Mouse (Mus musculus): Measurements from ENCODE around the gene Snrnp27. TPM values are rescaled to one million over a fixed set of nuclear protein-coding genes. Genes with fewer than 3 reads are reported as not detected.

Snrnp27 gene
- 91.4 and 95.4 TPM in 2 replicates for polyA plus RNA-seq (2016; fragmentation: Nextera tagmentation; extraction: Ambion mirVana)

DNA sequence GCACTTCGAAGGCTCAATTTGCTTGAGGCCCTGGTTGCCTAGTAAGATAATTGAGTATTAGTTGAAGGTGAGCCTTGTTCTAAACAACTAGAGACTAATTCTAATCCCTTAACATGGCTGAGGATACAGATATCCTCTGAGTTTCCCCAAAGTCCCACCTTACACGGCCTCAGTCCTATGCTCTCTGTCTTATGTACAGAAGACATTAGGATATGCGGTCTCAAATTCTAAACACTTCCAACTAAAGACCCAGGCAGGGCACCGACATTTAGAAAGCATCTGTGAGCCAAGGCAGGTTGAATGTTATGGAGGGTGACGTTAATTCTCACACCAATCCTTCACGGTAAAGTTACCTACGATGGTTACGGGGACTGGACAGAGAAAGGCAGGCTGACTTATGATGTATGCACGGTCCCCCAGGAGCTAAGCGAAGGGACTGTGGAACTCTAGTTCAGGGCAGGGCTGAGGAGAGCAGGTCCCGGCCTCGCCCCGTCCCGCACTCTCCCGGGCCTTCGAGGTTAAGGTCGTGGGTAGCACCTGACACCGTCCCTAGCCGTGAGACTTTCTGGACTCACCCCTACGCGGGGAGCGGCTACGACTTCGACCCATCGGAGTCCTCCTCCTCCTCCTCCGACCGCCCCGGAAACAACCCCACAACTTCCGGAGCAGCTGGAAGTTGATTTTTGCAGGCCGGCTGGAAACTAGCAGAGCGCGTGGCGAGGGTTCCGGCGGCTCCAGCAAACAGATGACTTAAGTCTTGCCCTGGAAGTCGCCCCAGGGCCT, at the start of gene Snrnp27:
TSS of gene Snrnp27 (minus strand) at position 651 of the 783 bp plus-strand sequence.
- no peaks in the 10 kb centered on the region for H3K27me3 ChIP-seq (replicated peaks)
- peak within 1 kb of the TSS; percentile 89 for H3K9ac ChIP-seq
- H3K27ac ChIP-seq (ENCODE audit: poor library complexity, severe bottlenecking) = peak within 1 kb of the TSS; percentile 50; the same call in 1 of the 2 replicates
- H3K4me1 ChIP-seq (replicated peaks) = peaks cover 9% of the 10 kb centered on the region
- no peaks in the 10 kb centered on the region for H3K9me3 ChIP-seq (replicated peaks)
- WGBS = 3% methylated on average over 36 of the region's 36 CpGs
- ATAC-seq (ENCODE audit: insufficient number of reproducible peaks, low FRiP score) = peak; percentile 90
- H3K36me3 ChIP-seq = peaks cover 36% of the 10 kb centered on the region
- H3K4me3 ChIP-seq = peak within 1 kb of the TSS; percentile 88
- H3K4me2 ChIP-seq = peak within 1 kb of the TSS; percentile 75

DNA sequence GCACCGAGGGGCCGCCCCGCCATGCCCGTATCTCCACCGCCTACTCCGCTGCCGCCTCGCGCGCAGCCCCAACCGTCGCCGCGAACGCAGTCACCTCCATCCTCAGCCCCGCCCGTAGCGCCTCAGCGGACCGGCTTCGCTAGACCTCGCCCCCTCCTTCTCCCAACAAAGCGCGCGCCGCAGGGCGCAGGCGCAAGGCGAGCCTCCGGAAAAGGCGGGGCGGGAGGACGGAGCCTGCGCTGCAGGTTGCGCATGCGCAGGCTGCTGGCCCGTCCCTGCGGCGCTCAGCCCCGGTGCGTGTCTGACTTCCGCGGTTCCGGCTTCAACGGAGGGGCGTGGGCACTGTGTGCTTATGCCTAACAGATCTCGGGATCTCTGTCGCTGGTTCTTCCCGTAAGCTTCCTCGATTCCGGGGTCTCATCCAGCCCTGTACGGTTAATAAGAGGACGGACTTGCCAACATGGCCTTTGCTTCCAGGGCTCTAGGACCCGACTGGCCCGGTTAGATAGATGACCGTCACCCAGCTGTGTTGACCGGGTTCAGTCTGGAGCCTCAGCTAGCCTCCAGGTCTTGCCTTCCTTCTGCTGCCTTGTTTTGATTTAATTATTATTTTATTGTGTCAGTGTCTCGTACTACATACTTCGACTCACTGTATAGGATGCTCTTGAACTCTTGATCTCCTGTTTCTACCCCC, 49.0 kb upstream of the Snrnp27 start, which contains the start of gene Gmcl1:
TSS of gene Gmcl1 (minus strand) at position 201 of the 694 bp plus-strand sequence.
- Histone ChIP-seq H3K27ac (ENCODE audit: poor library complexity, severe bottlenecking) (peak within 1 kb of the TSS; percentile 65), H3K36me3 (no peaks in the 10 kb centered on the region), H3K4me1 (replicated peaks) (peaks cover 10% of the 10 kb centered on the region), H3K9ac (peak within 1 kb of the TSS; percentile 82), H3K4me2 (peak within 1 kb of the TSS; percentile 90), H3K27me3 (replicated peaks) (no peaks in the 10 kb centered on the region), H3K9me3 (replicated peaks) (no peaks in the 10 kb centered on the region), H3K4me3 (peak within 1 kb of the TSS; percentile 70)
- WGBS = under 1% methylated on average over 59 of the region's 59 CpGs
- ATAC-seq (ENCODE audit: insufficient number of reproducible peaks, low FRiP score) = peak; percentile 96

DNA sequence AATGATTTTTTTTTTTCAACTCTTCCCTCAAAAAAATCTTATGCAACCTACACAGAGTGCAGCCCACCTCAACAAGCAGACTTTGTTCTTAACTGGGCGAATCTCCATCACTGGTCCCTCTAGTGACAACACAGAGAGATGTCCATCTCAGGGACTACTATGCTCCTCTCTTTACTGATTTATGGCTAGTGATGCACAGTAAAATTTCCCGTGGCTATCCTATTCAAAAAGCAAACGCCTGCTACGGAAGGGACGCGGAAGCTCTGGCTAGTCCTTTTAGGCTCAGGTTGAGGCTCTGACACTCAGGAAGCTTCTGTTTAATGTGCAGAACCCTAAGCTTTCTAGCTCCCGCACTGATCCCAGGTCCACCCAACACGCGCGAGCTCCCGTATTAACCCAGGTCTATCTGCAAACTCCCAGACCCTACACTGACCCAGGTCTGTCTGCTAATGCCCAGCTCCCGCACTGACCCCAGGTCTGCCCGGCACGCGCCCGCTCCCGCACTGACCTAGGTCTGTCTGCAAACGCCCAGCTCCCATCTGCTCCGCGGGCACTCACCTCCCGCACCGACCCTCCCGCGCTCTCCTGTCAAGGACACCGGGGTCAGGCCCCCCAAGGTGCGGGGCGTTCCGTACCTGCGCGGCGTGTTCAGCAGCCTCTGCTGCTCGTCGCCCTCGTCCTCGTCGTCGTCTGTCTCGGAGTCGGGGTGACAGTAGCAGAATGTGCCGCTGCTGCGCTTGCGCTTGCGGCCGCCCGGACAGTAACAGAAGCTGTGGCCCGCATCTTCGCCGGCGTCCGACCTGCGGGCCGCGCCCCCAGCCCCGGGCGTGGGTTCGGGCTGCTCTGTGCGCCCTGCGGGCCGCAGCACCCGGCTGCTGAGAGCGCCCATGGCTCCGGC, 48.2 kb upstream of the Snrnp27 start:
- peak overlapping the region; percentile 82 for H3K9ac ChIP-seq

DNA sequence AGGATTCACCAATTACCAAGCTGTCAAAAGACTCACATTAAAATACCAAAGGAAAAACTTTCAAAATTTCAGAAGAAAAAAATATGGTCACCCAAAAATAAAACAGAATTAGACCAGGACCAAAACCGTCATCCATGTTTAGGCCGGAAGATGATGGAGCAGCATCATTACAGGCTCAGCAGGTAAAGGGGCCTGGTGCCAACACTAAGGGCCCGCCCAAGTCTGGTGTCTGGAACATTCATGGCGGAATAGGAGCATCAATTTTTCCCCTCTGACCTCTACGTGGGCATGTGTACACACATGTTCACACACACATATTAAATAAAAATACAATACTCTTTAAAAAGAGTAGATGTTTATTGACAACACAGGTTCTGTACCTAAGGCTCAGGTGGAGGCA, 44.4 kb upstream of the Snrnp27 start:
- Histone ChIP-seq H3K27ac (ENCODE audit: poor library complexity, severe bottlenecking) (no peak overlapping the region), H3K27me3 (replicated peaks) (no peaks in the 10 kb centered on the region), H3K4me2 (no peak overlapping the region), H3K9ac (no peak overlapping the region), H3K9me3 (replicated peaks) (no peaks in the 10 kb centered on the region), H3K4me3 (no peak overlapping the region), H3K4me1 (replicated peaks) (peaks cover under 1% of the 10 kb centered on the region), H3K36me3 (peaks cover 12% of the 10 kb centered on the region; the same call in 1 of the 2 replicates)
- ATAC-seq (ENCODE audit: insufficient number of reproducible peaks, low FRiP score) = no peak
- 88% methylated on average over 5 of the region's 5 CpGs for WGBS

More for the DNA sequence above, 48.2 kb upstream of the Snrnp27 start:
- WGBS = under 1% methylated on average over 62 of the region's 62 CpGs
- Histone ChIP-seq H3K27ac (ENCODE audit: poor library complexity, severe bottlenecking) (peak overlapping the region; percentile 65), H3K9me3 (replicated peaks) (no peaks in the 10 kb centered on the region), H3K4me2 (peak overlapping the region; percentile 90), H3K27me3 (replicated peaks) (no peaks in the 10 kb centered on the region), H3K36me3 (peaks cover 2% of the 10 kb centered on the region; the same call in 1 of the 2 replicates), H3K4me1 (replicated peaks) (peaks cover 10% of the 10 kb centered on the region), H3K4me3 (peak overlapping the region; percentile 70)
- ATAC-seq (ENCODE audit: insufficient number of reproducible peaks, low FRiP score) = peak; percentile 66

DNA sequence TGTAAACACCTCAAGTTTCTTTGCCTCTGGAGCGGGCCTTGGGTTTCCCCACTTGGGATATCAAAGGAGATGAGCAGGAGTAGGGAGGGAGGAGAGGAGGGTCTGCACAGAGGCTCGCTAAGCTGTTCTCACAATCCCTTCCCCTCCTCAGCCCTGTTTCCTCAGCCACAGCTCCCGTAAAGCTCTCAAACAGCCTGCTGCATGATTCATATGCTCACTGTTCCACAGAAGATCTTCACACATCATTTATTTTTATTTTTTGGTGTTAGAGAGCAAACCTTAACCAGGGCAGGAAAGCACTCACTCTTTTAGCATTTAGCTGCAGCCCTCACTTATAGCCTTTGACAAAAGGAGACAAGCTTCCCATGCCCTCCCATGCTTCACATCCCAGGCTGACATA, 37.7 kb upstream of the Snrnp27 start:
- H3K9ac ChIP-seq = no peak overlapping the region
- H3K27me3 ChIP-seq (replicated peaks) = no peaks in the 10 kb centered on the region
- 87% methylated on average over 3 of the region's 3 CpGs for WGBS
- no peaks in the 10 kb centered on the region for H3K9me3 ChIP-seq (replicated peaks)
- no peak overlapping the region for H3K27ac ChIP-seq (ENCODE audit: poor library complexity, severe bottlenecking)
- H3K4me2 ChIP-seq = no peak overlapping the region
- H3K4me1 ChIP-seq (replicated peaks) = no peaks in the 10 kb centered on the region
- no peak overlapping the region for H3K4me3 ChIP-seq
- ATAC-seq (ENCODE audit: insufficient number of reproducible peaks, low FRiP score) = no peak
- H3K36me3 ChIP-seq = peaks cover 39% of the 10 kb centered on the region

GRCm38 (mm10) chr6:86708072-86708774, 23.9 kb upstream of the Snrnp27 start:
- Histone ChIP-seq H3K4me2 (no peak overlapping the region), H3K27me3 (replicated peaks) (no peaks in the 10 kb centered on the region), H3K9me3 (replicated peaks) (no peaks in the 10 kb centered on the region), H3K4me3 (no peak overlapping the region), H3K27ac (ENCODE audit: poor library complexity, severe bottlenecking) (no peak overlapping the region), H3K36me3 (peaks cover 48% of the 10 kb centered on the region), H3K9ac (no peak overlapping the region), H3K4me1 (replicated peaks) (no peaks in the 10 kb centered on the region)
- ATAC-seq (ENCODE audit: insufficient number of reproducible peaks, low FRiP score) = no peak
- 78% methylated on average over 4 of the region's 4 CpGs for WGBS

GRCm38 (mm10) chr6:86702577-86702976, 18.3 kb upstream of the Snrnp27 start:
- WGBS = 86% methylated on average over 9 of the region's 9 CpGs
- no peak overlapping the region for H3K9ac ChIP-seq
- no peak overlapping the region for H3K4me3 ChIP-seq
- H3K4me1 ChIP-seq (replicated peaks) = no peaks in the 10 kb centered on the region
- ATAC-seq (ENCODE audit: insufficient number of reproducible peaks, low FRiP score) = no peak
- H3K27me3 ChIP-seq (replicated peaks) = no peaks in the 10 kb centered on the region
- peaks cover 72% of the 10 kb centered on the region for H3K36me3 ChIP-seq
- H3K27ac ChIP-seq (ENCODE audit: poor library complexity, severe bottlenecking) = no peak overlapping the region
- H3K9me3 ChIP-seq (replicated peaks) = no peaks in the 10 kb centered on the region
- no peak overlapping the region for H3K4me2 ChIP-seq

- Histone ChIP-seq H3K27me3 (replicated peaks) (no peaks in the 10 kb centered on the region), H3K4me3 (no peak overlapping the region), H3K27ac (ENCODE audit: poor library complexity, severe bottlenecking) (no peak overlapping the region), H3K9me3 (replicated peaks) (no peaks in the 10 kb centered on the region), H3K4me2 (no peak overlapping the region), H3K36me3 (peaks cover 75% of the 10 kb centered on the region), H3K9ac (no peak overlapping the region), H3K4me1 (replicated peaks) (no peaks in the 10 kb centered on the region)
- ATAC-seq (ENCODE audit: insufficient number of reproducible peaks, low FRiP score) = no peak
- 82% methylated on average over 6 of the region's 6 CpGs for WGBS
Measured at GRCm38 (mm10) chr6:86697903-86698302, 13.6 kb upstream of the Snrnp27 start.

- no peaks in the 10 kb centered on the region for H3K4me1 ChIP-seq (replicated peaks)
- no peaks in the 10 kb centered on the region for H3K9me3 ChIP-seq (replicated peaks)
- H3K4me2 ChIP-seq = no peak overlapping the region
- no peak overlapping the region for H3K4me3 ChIP-seq
- H3K27me3 ChIP-seq (replicated peaks) = no peaks in the 10 kb centered on the region
- peak overlapping the region; percentile 30; the same call in 1 of the 2 replicates for H3K9ac ChIP-seq
- H3K27ac ChIP-seq (ENCODE audit: poor library complexity, severe bottlenecking) = no peak overlapping the region
- WGBS = 75% methylated on average over 10 of the region's 10 CpGs
- H3K36me3 ChIP-seq = peaks cover 66% of the 10 kb centered on the region
- no peak for ATAC-seq (ENCODE audit: insufficient number of reproducible peaks, low FRiP score)
Measured at GRCm38 (mm10) chr6:86696213-86696612, 11.9 kb upstream of the Snrnp27 start.

GRCm38 (mm10) chr6:86694465-86694864, 10.1 kb upstream of the Snrnp27 start:
- no peaks in the 10 kb centered on the region for H3K4me1 ChIP-seq (replicated peaks)
- H3K36me3 ChIP-seq = peaks cover 64% of the 10 kb centered on the region
- no peak overlapping the region for H3K27ac ChIP-seq (ENCODE audit: poor library complexity, severe bottlenecking)
- H3K9me3 ChIP-seq (replicated peaks) = no peaks in the 10 kb centered on the region
- no peak for ATAC-seq (ENCODE audit: insufficient number of reproducible peaks, low FRiP score)
- no peak overlapping the region for H3K4me3 ChIP-seq
- H3K9ac ChIP-seq = no peak overlapping the region
- no peak overlapping the region for H3K4me2 ChIP-seq
- no peaks in the 10 kb centered on the region for H3K27me3 ChIP-seq (replicated peaks)

Data from heart, embryonic 12.5 days (tissue).